Mouse (Mus musculus): ENCODE data around the gene Fam178b.

DNA sequence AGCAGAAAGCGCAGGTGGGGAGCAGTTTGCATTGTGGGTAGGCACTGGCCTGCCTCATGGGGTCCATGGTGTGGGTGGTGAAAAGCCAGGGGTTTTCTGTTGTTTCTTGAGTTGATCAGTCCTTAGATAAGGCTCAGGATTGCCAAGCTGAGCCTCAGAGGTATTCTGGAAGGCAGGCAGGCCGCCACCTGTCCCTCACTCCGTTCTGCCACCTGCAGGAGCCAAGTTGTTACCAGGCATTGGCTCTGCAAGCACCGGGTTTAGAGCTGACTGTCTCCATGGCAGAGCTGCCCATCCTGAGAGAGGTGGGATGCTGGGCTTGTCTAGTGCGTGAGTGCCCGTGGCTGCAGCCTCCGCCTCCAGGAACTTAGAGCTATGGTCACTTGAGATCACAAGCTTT is 160.8 kb downstream of the Fam178b start:
- TF ChIP-seq POLR2A (IDR thresholded peaks at IDR 0.05; ENCODE audit: low read depth, low read length) (no peak), CTCF (IDR thresholded peaks at IDR 0.05; ENCODE audit: extremely low read depth, insufficient read length, insufficient replicate concordance, low read depth, low read length) (no peak)
